Mouse (Mus musculus) heart, embryonic 10.5 days (tissue): ENCODE results near the gene Mansc4. TPM values are rescaled to one million over a fixed set of nuclear protein-coding genes. Genes with fewer than 3 reads are reported as not detected.

ENCODE experiments used
- DNase-seq: peaks from one replicate; pipeline ENCODE4 v3.0.0-alpha.2; 2017; ENCODE audit warnings: low spot score
- H3K27ac ChIP-seq: fragments of 300-500 bp; sonication (generic); 2 replicates; pipeline ENCODE4 v1.5.1; 2016; ENCODE audit warnings: mild to moderate bottlenecking
- H3K27me3 ChIP-seq: fragments of 300-500 bp; sonication (generic); 2 replicates; pipeline ENCODE4 v1.6.1; 2016; ENCODE audit warnings: mild to moderate bottlenecking; ENCODE audit not compliant: poor library complexity, insufficient read depth, severe bottlenecking
- H3K36me3 ChIP-seq: fragments of 300-500 bp; sonication (generic); 2 replicates; pipeline ENCODE4 v1.6.1; 2016; ENCODE audit warnings: mild to moderate bottlenecking, moderate library complexity
- H3K4me1 ChIP-seq: fragments of 300-500 bp; sonication (generic); 2 replicates; pipeline ENCODE4 v1.6.1; 2016; ENCODE audit warnings: mild to moderate bottlenecking
- H3K4me3 ChIP-seq: fragments of 300-500 bp; sonication (generic); 2 replicates; pipeline ENCODE4 v1.5.1; 2016; ENCODE audit warnings: mild to moderate bottlenecking, moderate library complexity
- H3K9me3 ChIP-seq: fragments of 300-500 bp; sonication (generic); 2 replicates; pipeline ENCODE4 v1.6.1; 2016; ENCODE audit warnings: mild to moderate bottlenecking, moderate library complexity
- WGBS: fragments of 180-500 bp; shearing (Covaris S2); methylation state at CpG from one replicate; pipeline ENCODE4 v1.1.7; 2016; 5-methylcytosine and 5-hydroxymethylcytosine counted together
- polyA plus RNA-seq: library from polyadenylated mRNA; unstranded; fragments of >200 nt; fragmentation: Nextera tagmentation; extraction: Ambion mirVana; gene quantifications from 2 replicates; pipeline ENCODE4 v1.2.1, GENCODE M21; 2016

The Mansc4 gene
- polyA plus RNA-seq = 0.59 TPM in 1 of 2 replicates, not detected in the other

GRCm38 (mm10) chr6:147086594-147087225, at the start of gene Mansc4:
TSS of gene Mansc4 (minus strand) at chr6:147087032.
- Histone ChIP-seq H3K36me3 (no peaks in the 10 kb centered on the region), H3K9me3 (no peaks in the 10 kb centered on the region), H3K4me1 (peaks cover 18% of the 10 kb centered on the region), H3K4me3 (peak within 1 kb of the TSS; percentile 49), H3K27me3 (peaks cover 22% of the 10 kb centered on the region), H3K27ac (peak within 1 kb of the TSS; percentile 31; the same call in 1 of the 2 replicates)
- peak; percentile 78 for DNase-seq
- 7% methylated on average over 20 of the region's 20 CpGs for WGBS

- no peaks in the 10 kb centered on the region for H3K9me3 ChIP-seq
- 88% methylated on average over 10 of the region's 10 CpGs for WGBS
- no peak overlapping the region for H3K27ac ChIP-seq
- no peaks in the 10 kb centered on the region for H3K4me1 ChIP-seq
- H3K36me3 ChIP-seq = no peaks in the 10 kb centered on the region
- DNase-seq = no peak
- no peak overlapping the region for H3K4me3 ChIP-seq
- no peaks in the 10 kb centered on the region for H3K27me3 ChIP-seq
These were observed 40.4 kb upstream of the Mansc4 start for GRCm38 (mm10) chr6:147127239-147127638.

- WGBS = 30% methylated on average over 6 of the region's 6 CpGs
- no peak for DNase-seq
- Histone ChIP-seq H3K27me3 (no peaks in the 10 kb centered on the region), H3K4me1 (peaks cover 13% of the 10 kb centered on the region; the same call in 1 of the 2 replicates), H3K4me3 (no peak overlapping the region), H3K36me3 (no peaks in the 10 kb centered on the region), H3K27ac (no peak overlapping the region), H3K9me3 (no peaks in the 10 kb centered on the region)
These were observed 34.5 kb upstream of the Mansc4 start for GRCm38 (mm10) chr6:147121320-147121719.

- Histone ChIP-seq H3K36me3 (no peaks in the 10 kb centered on the region), H3K27me3 (no peaks in the 10 kb centered on the region), H3K4me3 (no peak overlapping the region), H3K4me1 (peaks cover 13% of the 10 kb centered on the region; the same call in 1 of the 2 replicates), H3K27ac (no peak overlapping the region), H3K9me3 (no peaks in the 10 kb centered on the region)
- no peak for DNase-seq
- 78% methylated on average over 3 of the region's 3 CpGs for WGBS
These were observed 31.4 kb upstream of the Mansc4 start for GRCm38 (mm10) chr6:147118190-147118589.

GRCm38 (mm10) chr6:147117764-147118163, 30.9 kb upstream of the Mansc4 start:
- H3K4me1 ChIP-seq = peaks cover 13% of the 10 kb centered on the region; the same call in 1 of the 2 replicates
- H3K36me3 ChIP-seq = no peaks in the 10 kb centered on the region
- H3K27me3 ChIP-seq = no peaks in the 10 kb centered on the region
- DNase-seq = no peak
- no peak overlapping the region for H3K4me3 ChIP-seq
- 85% methylated on average over 7 of the region's 7 CpGs for WGBS
- no peak overlapping the region for H3K27ac ChIP-seq
- no peaks in the 10 kb centered on the region for H3K9me3 ChIP-seq

- DNase-seq = no peak
- no peaks in the 10 kb centered on the region for H3K9me3 ChIP-seq
- no peaks in the 10 kb centered on the region for H3K36me3 ChIP-seq
- H3K27ac ChIP-seq = no peak overlapping the region
- peaks cover 11% of the 10 kb centered on the region; the same call in 1 of the 2 replicates for H3K4me1 ChIP-seq
- 8% methylated on average over 10 of the region's 10 CpGs for WGBS
- H3K27me3 ChIP-seq = no peaks in the 10 kb centered on the region
- H3K4me3 ChIP-seq = no peak overlapping the region
These were observed 29.7 kb upstream of the Mansc4 start for GRCm38 (mm10) chr6:147116579-147116978.

GRCm38 (mm10) chr6:147109283-147109682, 22.5 kb upstream of the Mansc4 start:
- Histone ChIP-seq H3K4me3 (no peak overlapping the region), H3K27ac (no peak overlapping the region), H3K36me3 (peaks cover 45% of the 10 kb centered on the region), H3K4me1 (peaks cover 19% of the 10 kb centered on the region; the same call in 1 of the 2 replicates), H3K9me3 (no peaks in the 10 kb centered on the region), H3K27me3 (no peaks in the 10 kb centered on the region)
- no peak for DNase-seq
- WGBS = 67% methylated on average over 7 of the region's 7 CpGs

GRCm38 (mm10) chr6:147106716-147107115, 19.9 kb upstream of the Mansc4 start:
- Histone ChIP-seq H3K9me3 (no peaks in the 10 kb centered on the region), H3K4me1 (peaks cover 20% of the 10 kb centered on the region; the same call in 1 of the 2 replicates), H3K36me3 (peaks cover 66% of the 10 kb centered on the region), H3K27ac (no peak overlapping the region), H3K4me3 (no peak overlapping the region), H3K27me3 (no peaks in the 10 kb centered on the region)
- no peak for DNase-seq
- WGBS = 80% methylated on average over 6 of the region's 6 CpGs

GRCm38 (mm10) chr6:147105529-147105928, 18.7 kb upstream of the Mansc4 start:
- Histone ChIP-seq H3K36me3 (peaks cover 68% of the 10 kb centered on the region), H3K27ac (no peak overlapping the region), H3K4me1 (peaks cover 24% of the 10 kb centered on the region; the same call in 1 of the 2 replicates), H3K9me3 (no peaks in the 10 kb centered on the region), H3K4me3 (no peak overlapping the region), H3K27me3 (no peaks in the 10 kb centered on the region)
- 100% methylated on average over 1 of the region's 1 CpGs for WGBS
- DNase-seq = no peak

- Histone ChIP-seq H3K9me3 (no peaks in the 10 kb centered on the region), H3K27ac (no peak overlapping the region), H3K4me3 (no peak overlapping the region), H3K27me3 (no peaks in the 10 kb centered on the region), H3K36me3 (peaks cover 49% of the 10 kb centered on the region), H3K4me1 (peaks cover 29% of the 10 kb centered on the region)
- 85% methylated on average over 3 of the region's 3 CpGs for WGBS
- DNase-seq = no peak
These were observed 15.5 kb upstream of the Mansc4 start for GRCm38 (mm10) chr6:147102293-147102692.

- H3K27me3 ChIP-seq = no peaks in the 10 kb centered on the region
- no peak overlapping the region for H3K27ac ChIP-seq
- peak; percentile 72 for DNase-seq
- H3K9me3 ChIP-seq = no peaks in the 10 kb centered on the region
- H3K4me1 ChIP-seq = peaks cover 31% of the 10 kb centered on the region
- peaks cover 45% of the 10 kb centered on the region for H3K36me3 ChIP-seq
- no peak overlapping the region for H3K4me3 ChIP-seq
- WGBS = 78% methylated on average over 19 of the region's 19 CpGs
These were observed 12.8 kb upstream of the Mansc4 start for GRCm38 (mm10) chr6:147099458-147100277.

- DNase-seq = peak; percentile 71
- H3K4me1 ChIP-seq = peaks cover 42% of the 10 kb centered on the region
These were observed 10.6 kb upstream of the Mansc4 start for GRCm38 (mm10) chr6:147097346-147097929.

GRCm38 (mm10) chr6:147096934-147097333, 10.1 kb upstream of the Mansc4 start:
- no peak for DNase-seq
- Histone ChIP-seq H3K9me3 (no peaks in the 10 kb centered on the region), H3K27ac (no peak overlapping the region), H3K4me1 (peaks cover 47% of the 10 kb centered on the region), H3K27me3 (no peaks in the 10 kb centered on the region), H3K4me3 (no peak overlapping the region), H3K36me3 (peaks cover 27% of the 10 kb centered on the region)
- WGBS = 78% methylated on average over 3 of the region's 3 CpGs

More at GRCm38 (mm10) chr6:147097346-147097929, 10.6 kb upstream of the Mansc4 start:
- H3K36me3 ChIP-seq = peaks cover 32% of the 10 kb centered on the region
- 47% methylated on average over 8 of the region's 8 CpGs for WGBS
- 0 out of 2 replicates have a peak overlapping the region, but pooled peaks have one; percentile 32 for H3K27ac ChIP-seq
- H3K9me3 ChIP-seq = no peaks in the 10 kb centered on the region
- no peak overlapping the region for H3K4me3 ChIP-seq
- H3K27me3 ChIP-seq = no peaks in the 10 kb centered on the region
